Mouse (Mus musculus) E14TG2a.4 (cell line): Measurements from ENCODE around the gene Eef2kmt.

Source experiments
- CTCF ChIP-seq: conservative IDR thresholded peaks from 2 replicates; pipeline ENCODE4 v1.5.1; 2014; ENCODE audit warnings: low read length
- POU5F1 ChIP-seq: IDR thresholded peaks from 2 replicates; pipeline ENCODE4 v1.6.1; 2014; ENCODE audit warnings: low read length, borderline replicate concordance

- no peak for TF ChIP-seq CTCF
- TF ChIP-seq POU5F1, result no peak
Observed at GRCm38 (mm10) chr16:5205431-5205970, 50.3 kb downstream of the Eef2kmt start.
